Mouse (Mus musculus) gastrocnemius, postnatal 25 days (tissue): ENCODE results near the gene Flcn. TPM values are rescaled to one million over a fixed set of nuclear protein-coding genes. Genes with fewer than 3 reads are reported as not detected.

Experiments used
- DNase-seq: peaks from one replicate; pipeline ENCODE4 v3.0.0; 2022
- total RNA-seq, 2 experiments: library from RNA; stranded (reverse); gene quantifications; 1 replicate in 1 of 2; 2 replicates in 1 of 2; pipeline ENCODE4 v1.2.3; 2021

Flcn gene
- total RNA-seq, 2 experiments from 2014 or later: 30.8 to 46.1 TPM

GRCm38 (mm10) chr11:59805656-59806055, 4.2 kb downstream of the Flcn start:
- DNase-seq: no peak

GRCm38 (mm10) chr11:59805256-59805655, 4.6 kb downstream of the Flcn start:
- DNase-seq: no peak

- peak; percentile 67 for DNase-seq
Measured at GRCm38 (mm10) chr11:59804409-59805110, 5.3 kb downstream of the Flcn start.

- DNase-seq: no peak
Measured at GRCm38 (mm10) chr11:59803516-59803915, 6.3 kb downstream of the Flcn start.

GRCm38 (mm10) chr11:59801881-59802280, 7.9 kb downstream of the Flcn start:
- DNase-seq: no peak

- DNase-seq: no peak
Measured at GRCm38 (mm10) chr11:59800412-59800811, 9.4 kb downstream of the Flcn start.

- no peak for DNase-seq
Measured at GRCm38 (mm10) chr11:59793390-59793789, 16.4 kb downstream of the Flcn start.

- DNase-seq: peak; percentile 3
Measured at GRCm38 (mm10) chr11:59789311-59789710, 20.5 kb downstream of the Flcn start.

- DNase-seq: peak; percentile 25
Measured at GRCm38 (mm10) chr11:59787199-59787781, 22.5 kb downstream of the Flcn start, which contains the start of gene Pld6. Gene Pld6 (minus strand): TSS chr11:59787645.

GRCm38 (mm10) chr11:59786444-59787198, 23.2 kb downstream of the Flcn start:
- DNase-seq: peak; percentile 2

- no peak for DNase-seq
Measured at GRCm38 (mm10) chr11:59783591-59783990, 26.2 kb downstream of the Flcn start.

- no peak for DNase-seq
Measured at GRCm38 (mm10) chr11:59782091-59782590, 27.7 kb downstream of the Flcn start.

GRCm38 (mm10) chr11:59780241-59780640, 29.6 kb downstream of the Flcn start:
- DNase-seq: no peak

- no peak for DNase-seq
Measured at GRCm38 (mm10) chr11:59779406-59779805, 30.4 kb downstream of the Flcn start.

GRCm38 (mm10) chr11:59778874-59779223, 31.0 kb downstream of the Flcn start:
- DNase-seq: no peak

GRCm38 (mm10) chr11:59778181-59778873, 31.5 kb downstream of the Flcn start:
- DNase-seq: peak; percentile 54

GRCm38 (mm10) chr11:59777259-59777658, 32.6 kb downstream of the Flcn start:
- DNase-seq: no peak

GRCm38 (mm10) chr11:59775435-59776148, 34.2 kb downstream of the Flcn start:
- DNase-seq: no peak

- no peak for DNase-seq
Measured at GRCm38 (mm10) chr11:59774522-59774921, 35.3 kb downstream of the Flcn start.

GRCm38 (mm10) chr11:59772902-59773301, 36.9 kb downstream of the Flcn start:
- DNase-seq: no peak

GRCm38 (mm10) chr11:59772291-59772690, 37.5 kb downstream of the Flcn start:
- no peak for DNase-seq

- DNase-seq: no peak
Measured at GRCm38 (mm10) chr11:59770753-59771152, 39.1 kb downstream of the Flcn start.
